Mouse (Mus musculus): ENCODE measurements at regions not wholly inside any gene's neighbourhood (a gene's known extent, or its start where the extent isn't known, plus 50 kb on each side); places are given as distances from the start of the nearest gene placed in this dataset.

GRCm38 (mm10) chr7:113113266-113113893 is 93.9 kb upstream of the Arntl start:
- DNase-seq (ENCODE audit: low spot score in 2 of 2): no peak

GRCm38 (mm10) chr7:113117599-113117998 is 89.7 kb upstream of the Arntl start:
- no peak for DNase-seq (ENCODE audit: low spot score in 2 of 2)

GRCm38 (mm10) chr7:113121911-113122319 is 85.3 kb upstream of the Arntl start:
- no peak for DNase-seq (ENCODE audit: low spot score in 2 of 2)

GRCm38 (mm10) chr7:113126010-113126409 is 81.3 kb upstream of the Arntl start:
- DNase-seq (ENCODE audit: low spot score in 2 of 2): no peak

- DNase-seq (ENCODE audit: low spot score in 2 of 2): no peak
Measured at GRCm38 (mm10) chr7:113130552-113130951, 76.7 kb upstream of the Arntl start.

GRCm38 (mm10) chr7:113131945-113132538 is 75.2 kb upstream of the Arntl start:
- peak; percentile 74 to 89 for DNase-seq (ENCODE audit: low spot score in 2 of 2)

- no peak for DNase-seq (ENCODE audit: low spot score in 2 of 2)
Measured at GRCm38 (mm10) chr7:113133891-113134290, 73.4 kb upstream of the Arntl start.

- DNase-seq (ENCODE audit: low spot score in 2 of 2): no peak
Measured at GRCm38 (mm10) chr7:113140011-113140438, 67.2 kb upstream of the Arntl start.

GRCm38 (mm10) chr7:113141846-113142683 is 65.2 kb upstream of the Arntl start:
- DNase-seq (ENCODE audit: low spot score in 2 of 2): peak in 1 of 2 experiments; percentile 44

- DNase-seq (ENCODE audit: low spot score in 2 of 2): peak; percentile 68 to 93
Measured at GRCm38 (mm10) chr7:113143552-113143951, 63.7 kb upstream of the Arntl start.

GRCm38 (mm10) chr7:113145046-113145445 is 62.2 kb upstream of the Arntl start:
- no peak for DNase-seq (ENCODE audit: low spot score in 2 of 2)

GRCm38 (mm10) chr7:113146108-113146507 is 61.2 kb upstream of the Arntl start:
- no peak for DNase-seq (ENCODE audit: low spot score in 2 of 2)

GRCm38 (mm10) chr7:113146526-113146925 is 60.7 kb upstream of the Arntl start:
- DNase-seq (ENCODE audit: low spot score in 2 of 2): no peak

- DNase-seq (ENCODE audit: low spot score in 2 of 2): no peak
Measured at GRCm38 (mm10) chr7:113147391-113148332, 59.6 kb upstream of the Arntl start.

- DNase-seq (ENCODE audit: low spot score in 2 of 2): no peak
Measured at GRCm38 (mm10) chr7:113148700-113149099, 58.6 kb upstream of the Arntl start.

- DNase-seq (ENCODE audit: low spot score in 2 of 2): no peak
Measured at GRCm38 (mm10) chr7:113149966-113150470, 57.2 kb upstream of the Arntl start.

GRCm38 (mm10) chr7:113150789-113151188 is 56.5 kb upstream of the Arntl start:
- DNase-seq (ENCODE audit: low spot score in 2 of 2): no peak

GRCm38 (mm10) chr7:113151499-113151898 is 55.8 kb upstream of the Arntl start:
- no peak for DNase-seq (ENCODE audit: low spot score in 2 of 2)

GRCm38 (mm10) chr7:113153386-113153785 is 53.9 kb upstream of the Arntl start:
- no peak for DNase-seq (ENCODE audit: low spot score in 2 of 2)

- DNase-seq (ENCODE audit: low spot score in 2 of 2): no peak
Measured at GRCm38 (mm10) chr7:113154066-113154465, 53.2 kb upstream of the Arntl start.

- DNase-seq (ENCODE audit: low spot score in 2 of 2): no peak
Measured at GRCm38 (mm10) chr7:113156366-113156765, 50.9 kb upstream of the Arntl start.
